Mouse (Mus musculus): ENCODE results near the gene Ddx28. TPM values are rescaled to one million over a fixed set of nuclear protein-coding genes. Genes with fewer than 3 reads are reported as not detected.
"Not testable (repeated sequence)": the region's sequence is repeated elsewhere in the genome, so short reads cannot be mapped to it uniquely, and the experiment has no call there.

Gene Ddx28
- polyA plus RNA-seq, 1 experiment from 2014 or later: 22.3 TPM

DNA sequence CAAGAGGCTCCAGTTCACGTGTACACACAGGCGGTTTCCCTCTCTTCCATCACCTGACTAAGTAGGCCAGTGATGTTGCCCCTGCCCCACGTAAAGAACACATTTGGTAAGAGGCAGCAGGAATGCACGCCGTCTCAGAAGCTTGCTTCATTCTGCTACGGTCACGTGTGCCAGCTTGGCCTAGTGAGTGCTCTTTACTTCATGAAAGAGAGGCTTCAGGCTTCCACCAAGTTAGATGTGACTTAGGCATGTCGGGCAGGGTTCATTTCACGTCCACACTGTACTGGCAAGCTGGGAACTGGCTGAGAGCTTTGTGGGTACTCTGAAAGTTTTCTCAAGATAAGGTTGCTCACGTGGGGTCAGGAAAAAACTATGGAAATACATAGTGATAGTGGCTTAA lies 27.0 kb upstream of the Ddx28 start:
- no peaks in the 10 kb centered on the region for H3K9me3 ChIP-seq (ENCODE audit: control insufficient read depth, low read length)
- H3K4me2 ChIP-seq: no peak overlapping the region
- ATAC-seq (replicated peaks; ENCODE audit: low FRiP score) (no peak), DNase-seq (ENCODE audit: low spot score) (no peak)
- no peaks in the 10 kb centered on the region for H3K27me3 ChIP-seq (replicated peaks; ENCODE audit: control insufficient read depth, insufficient read depth, low read length)
- no peaks in the 10 kb centered on the region for H3K4me1 ChIP-seq (replicated peaks; ENCODE audit: control insufficient read depth, insufficient read depth, low read length)
- H3K4me3 ChIP-seq (ENCODE audit: low read depth, low read length): no peak overlapping the region
- H3K27ac ChIP-seq (ENCODE audit: low read depth, low read length): no peak overlapping the region
- 85% methylated on average over 10 of the region's 10 CpGs for WGBS
- H3K9ac ChIP-seq (ENCODE audit: low read depth, low read length): no peak overlapping the region
- no peaks in the 10 kb centered on the region; the same call in 1 of the 2 replicates for H3K36me3 ChIP-seq (ENCODE audit: control insufficient read depth, insufficient read depth, low read length)

DNA sequence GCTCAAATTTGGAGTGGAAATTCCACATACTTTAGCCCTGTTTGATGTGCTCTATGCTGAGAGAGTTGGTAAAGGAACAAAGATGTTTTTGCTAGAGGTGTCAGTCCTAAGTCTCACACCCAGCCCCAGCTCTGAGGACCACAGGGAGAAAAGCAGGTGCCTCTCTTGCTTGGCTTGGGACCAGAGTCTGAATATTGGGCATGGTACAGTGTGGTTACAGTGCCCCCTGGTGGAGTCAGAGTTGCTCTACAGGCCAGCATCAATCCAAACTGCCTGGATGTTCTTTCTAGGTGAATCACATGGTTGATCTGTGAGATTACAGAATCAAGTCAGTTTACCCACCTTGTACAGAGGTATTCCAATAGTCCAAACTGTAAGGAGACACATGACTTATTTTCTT lies 10.8 kb upstream of the Ddx28 start:
- no peaks in the 10 kb centered on the region; the same call in 1 of the 2 replicates for H3K36me3 ChIP-seq (ENCODE audit: control insufficient read depth, insufficient read depth, low read length)
- no peak overlapping the region for H3K27ac ChIP-seq (ENCODE audit: low read depth, low read length)
- ATAC-seq (replicated peaks; ENCODE audit: low FRiP score) (peak; percentile 56; the same call in 1 of the 2 replicates), DNase-seq (ENCODE audit: low spot score) (peak; percentile 57)
- no peaks in the 10 kb centered on the region for H3K27me3 ChIP-seq (replicated peaks; ENCODE audit: control insufficient read depth, insufficient read depth, low read length)
- no peak overlapping the region for H3K9ac ChIP-seq (ENCODE audit: low read depth, low read length)
- 0 out of 2 replicates have a peak, but pooled peaks cover 4% of the 10 kb centered on the region for H3K4me1 ChIP-seq (replicated peaks; ENCODE audit: control insufficient read depth, insufficient read depth, low read length)
- H3K4me2 ChIP-seq: no peak overlapping the region
- no peaks in the 10 kb centered on the region for H3K9me3 ChIP-seq (ENCODE audit: control insufficient read depth, low read length)
- H3K4me3 ChIP-seq (ENCODE audit: low read depth, low read length): no peak overlapping the region

DNA sequence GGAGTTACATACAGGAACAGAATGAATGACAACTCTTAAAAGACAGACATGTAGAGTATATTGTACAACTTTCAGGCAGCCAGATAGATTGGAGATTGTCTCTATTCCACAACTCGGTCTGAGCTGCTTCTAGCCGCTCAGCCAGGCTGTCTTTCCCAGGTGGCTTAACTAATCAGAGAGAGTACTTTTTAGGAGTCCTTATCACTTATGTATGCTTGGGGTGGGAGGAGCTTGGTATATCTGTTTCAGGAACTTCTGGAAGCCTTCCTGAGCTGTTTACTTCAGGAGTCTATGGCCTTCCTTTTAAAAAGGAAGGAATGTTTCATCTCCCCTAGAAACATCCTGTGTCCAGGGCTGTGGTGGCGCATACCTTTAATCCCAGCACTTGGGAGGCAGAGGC lies 6.4 kb upstream of the Ddx28 start:
- no peak overlapping the region for H3K4me2 ChIP-seq
- H3K9ac ChIP-seq (ENCODE audit: low read depth, low read length): no peak overlapping the region
- no peak overlapping the region for H3K27ac ChIP-seq (ENCODE audit: low read depth, low read length)
- H3K9me3 ChIP-seq (ENCODE audit: control insufficient read depth, low read length): no peaks in the 10 kb centered on the region
- ATAC-seq (replicated peaks; ENCODE audit: low FRiP score) (no peak), DNase-seq (ENCODE audit: low spot score) (no peak)
- WGBS: 79% methylated on average over 3 of the region's 3 CpGs
- peaks cover 6% of the 10 kb centered on the region; the same call in 1 of the 2 replicates for H3K4me1 ChIP-seq (replicated peaks; ENCODE audit: control insufficient read depth, insufficient read depth, low read length)
- H3K4me3 ChIP-seq (ENCODE audit: low read depth, low read length): no peak overlapping the region
- H3K36me3 ChIP-seq (ENCODE audit: control insufficient read depth, insufficient read depth, low read length): no peaks in the 10 kb centered on the region
- H3K27me3 ChIP-seq (replicated peaks; ENCODE audit: control insufficient read depth, insufficient read depth, low read length): no peaks in the 10 kb centered on the region

DNA sequence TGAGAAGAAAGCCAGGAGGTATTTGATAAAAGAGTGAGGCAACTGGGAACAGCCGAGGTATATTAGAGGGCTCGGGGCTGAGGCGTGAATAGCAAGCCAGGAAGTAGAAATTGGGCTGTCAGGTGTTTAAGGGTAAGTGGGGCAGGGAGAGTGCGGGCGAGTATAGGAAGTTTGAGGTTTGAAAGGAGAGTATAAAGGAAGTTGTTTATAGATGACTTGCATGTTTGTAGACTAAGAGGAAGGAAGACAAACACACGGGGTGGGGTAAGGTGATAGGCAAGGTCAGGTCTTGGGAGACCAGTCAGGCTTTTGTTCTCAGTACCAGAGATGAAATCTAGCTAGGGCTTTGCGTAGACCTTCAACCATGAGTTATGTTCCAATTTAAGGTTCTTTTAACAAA lies 5.4 kb upstream of the Ddx28 start:
- H3K9me3 ChIP-seq (ENCODE audit: control insufficient read depth, low read length): no peaks in the 10 kb centered on the region
- no peak overlapping the region for H3K9ac ChIP-seq (ENCODE audit: low read depth, low read length)
- ATAC-seq (replicated peaks; ENCODE audit: low FRiP score) (no peak), DNase-seq (ENCODE audit: low spot score) (no peak)
- no peak overlapping the region for H3K27ac ChIP-seq (ENCODE audit: low read depth, low read length)
- H3K4me2 ChIP-seq: no peak overlapping the region
- H3K4me1 ChIP-seq (replicated peaks; ENCODE audit: control insufficient read depth, insufficient read depth, low read length): peaks cover 6% of the 10 kb centered on the region; the same call in 1 of the 2 replicates
- WGBS: 71% methylated on average over 7 of the region's 7 CpGs
- H3K36me3 ChIP-seq (ENCODE audit: control insufficient read depth, insufficient read depth, low read length): no peaks in the 10 kb centered on the region
- no peaks in the 10 kb centered on the region for H3K27me3 ChIP-seq (replicated peaks; ENCODE audit: control insufficient read depth, insufficient read depth, low read length)
- no peak overlapping the region for H3K4me3 ChIP-seq (ENCODE audit: low read depth, low read length)

DNA sequence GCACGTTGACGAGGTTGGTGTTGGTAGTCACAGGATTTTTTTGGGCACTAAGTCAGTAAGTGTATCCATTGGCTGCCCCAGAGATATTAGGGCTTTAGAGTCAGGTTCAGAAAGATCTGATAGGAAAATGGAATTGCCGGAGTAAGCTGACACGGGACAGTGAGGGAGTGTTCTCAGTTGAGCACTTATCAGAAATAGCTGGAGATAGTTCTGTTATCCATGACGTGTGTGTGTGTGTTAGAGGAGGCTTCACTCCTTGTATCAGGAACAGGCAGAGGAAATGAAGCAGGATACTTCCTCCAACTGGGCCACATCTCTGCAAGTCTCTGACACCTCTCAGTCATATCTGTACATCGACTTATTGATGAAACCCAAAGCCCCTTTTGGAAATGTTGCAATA lies 4.6 kb upstream of the Ddx28 start:
- Histone ChIP-seq H3K4me3 (ENCODE audit: low read depth, low read length) (no peak overlapping the region), H3K27ac (ENCODE audit: low read depth, low read length) (no peak overlapping the region), H3K4me1 (replicated peaks; ENCODE audit: control insufficient read depth, insufficient read depth, low read length) (peaks cover 6% of the 10 kb centered on the region; the same call in 1 of the 2 replicates), H3K36me3 (ENCODE audit: control insufficient read depth, insufficient read depth, low read length) (no peaks in the 10 kb centered on the region), H3K9me3 (ENCODE audit: control insufficient read depth, low read length) (no peaks in the 10 kb centered on the region), H3K9ac (ENCODE audit: low read depth, low read length) (no peak overlapping the region), H3K27me3 (replicated peaks; ENCODE audit: control insufficient read depth, insufficient read depth, low read length) (no peaks in the 10 kb centered on the region), H3K4me2 (no peak overlapping the region)
- no peak for DNase-seq (ENCODE audit: low spot score)
- ATAC-seq (replicated peaks; ENCODE audit: low FRiP score): no peak
- 68% methylated on average over 6 of the region's 6 CpGs for WGBS

DNA sequence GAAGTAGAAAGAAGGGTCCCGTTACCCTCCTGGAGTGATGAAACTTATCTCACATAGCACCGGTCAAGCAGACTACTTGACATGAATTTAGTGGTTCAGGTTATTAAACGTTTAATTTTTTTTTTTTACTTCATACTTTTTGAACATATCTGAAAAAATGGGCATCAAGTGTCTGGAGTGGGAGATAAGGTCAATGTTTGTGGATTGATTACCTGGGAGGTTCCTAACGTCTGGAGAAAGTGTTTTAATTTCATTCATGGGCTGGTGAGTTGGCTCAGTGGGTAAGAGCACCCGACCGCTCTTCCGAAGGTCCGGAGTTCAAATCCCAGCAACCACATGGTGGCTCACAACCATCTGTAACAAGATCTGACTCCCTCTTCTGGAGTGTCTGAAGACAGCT lies 521 bp upstream of the Ddx28 start:
- H3K9ac ChIP-seq (ENCODE audit: low read depth, low read length): peak overlapping the region; percentile 89; the same call in 1 of the 2 replicates
- not testable (repeated sequence) for H3K9me3 ChIP-seq (ENCODE audit: control insufficient read depth, low read length); ATAC-seq (replicated peaks; ENCODE audit: low FRiP score); DNase-seq (ENCODE audit: low spot score); H3K36me3 ChIP-seq (ENCODE audit: control insufficient read depth, insufficient read depth, low read length); H3K27me3 ChIP-seq (replicated peaks; ENCODE audit: control insufficient read depth, insufficient read depth, low read length); H3K4me1 ChIP-seq (replicated peaks; ENCODE audit: control insufficient read depth, insufficient read depth, low read length)
- peak overlapping the region; percentile 90 for H3K4me3 ChIP-seq (ENCODE audit: low read depth, low read length)
- H3K27ac ChIP-seq (ENCODE audit: low read depth, low read length): peak overlapping the region; percentile 76
- WGBS: 65% methylated on average over 8 of the region's 8 CpGs
- peak overlapping the region; percentile 99 for H3K4me2 ChIP-seq

DNA sequence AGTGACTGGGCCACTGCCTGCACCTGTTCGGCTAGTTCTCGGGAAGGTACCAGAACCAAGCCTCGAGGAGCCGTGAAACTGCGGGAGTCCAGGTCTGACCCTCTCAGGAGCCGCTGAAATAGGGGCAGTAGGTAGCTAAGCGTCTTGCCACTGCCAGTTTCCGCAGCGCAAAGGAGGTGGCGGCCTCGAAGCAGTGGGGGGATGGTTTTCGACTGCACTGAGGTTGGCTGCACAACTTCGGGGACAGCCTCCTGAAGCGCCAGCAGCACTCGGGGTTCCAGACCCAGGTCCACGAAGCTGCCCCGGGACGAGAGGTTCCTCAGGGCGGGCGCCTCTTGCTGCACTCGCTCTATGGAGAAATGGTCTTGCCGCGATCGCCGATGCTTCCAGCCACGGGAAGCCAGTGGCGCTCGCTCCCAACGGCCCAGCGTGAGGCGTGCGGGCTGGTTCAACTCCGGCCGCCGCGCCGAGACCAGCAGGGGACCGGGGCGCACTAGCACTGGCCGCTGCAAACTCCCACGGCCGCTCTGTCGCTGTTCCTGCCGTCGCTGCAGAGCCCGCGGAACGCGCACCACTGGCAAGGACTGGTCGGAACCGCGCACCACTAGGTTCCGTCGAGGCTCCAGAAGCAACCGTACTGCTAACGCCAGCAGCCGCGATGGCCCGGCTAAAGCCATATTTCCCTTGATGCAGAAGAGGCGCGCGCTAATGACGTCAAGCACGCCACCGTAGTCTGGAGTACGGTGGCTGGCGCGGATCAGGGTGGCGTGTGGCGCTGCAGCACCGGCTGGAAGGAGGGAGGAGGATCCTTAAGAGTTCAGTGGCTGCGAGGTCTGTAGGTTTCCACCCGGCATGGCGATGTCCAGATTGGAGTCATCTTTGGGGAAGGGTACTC lies 687 bp downstream of the Ddx28 start:
- Histone ChIP-seq H3K4me1 (replicated peaks; ENCODE audit: control insufficient read depth, insufficient read depth, low read length) (peaks cover 9% of the 10 kb centered on the region), H3K27ac (ENCODE audit: low read depth, low read length) (peak overlapping the region; percentile 76), H3K9me3 (ENCODE audit: control insufficient read depth, low read length) (no peaks in the 10 kb centered on the region), H3K4me3 (ENCODE audit: low read depth, low read length) (peak overlapping the region; percentile 90), H3K9ac (ENCODE audit: low read depth, low read length) (peak overlapping the region; percentile 89), H3K27me3 (replicated peaks; ENCODE audit: control insufficient read depth, insufficient read depth, low read length) (no peaks in the 10 kb centered on the region), H3K4me2 (peak overlapping the region; percentile 99), H3K36me3 (ENCODE audit: control insufficient read depth, insufficient read depth, low read length) (no peaks in the 10 kb centered on the region)
- ATAC-seq (replicated peaks; ENCODE audit: low FRiP score) (peak; percentile 87), DNase-seq (ENCODE audit: low spot score) (peak; percentile 93)
- 1% methylated on average over 74 of the region's 74 CpGs for WGBS

DNA sequence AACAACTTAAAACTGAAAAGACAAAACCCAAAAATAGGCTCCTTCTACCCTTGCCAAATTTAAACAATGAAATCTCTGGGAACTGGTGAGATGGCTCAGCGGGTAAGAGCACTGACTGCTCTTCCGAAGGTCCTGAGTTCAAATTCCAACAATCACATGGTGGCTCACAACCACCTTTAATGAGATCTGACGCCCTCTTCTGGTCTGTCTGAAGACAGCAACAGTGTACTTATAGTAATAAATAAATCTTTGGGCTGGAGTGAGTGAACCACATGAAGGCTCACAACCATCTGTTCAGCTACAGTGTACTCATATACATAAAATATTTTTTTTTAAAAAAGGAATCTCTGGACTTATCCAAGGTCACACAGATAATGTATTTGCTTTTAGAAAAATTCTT lies 3.8 kb downstream of the Ddx28 start:
- WGBS: 59% methylated on average over 3 of the region's 3 CpGs
- H3K36me3 ChIP-seq (ENCODE audit: control insufficient read depth, insufficient read depth, low read length); H3K4me3 ChIP-seq (ENCODE audit: low read depth, low read length); H3K4me2 ChIP-seq; DNase-seq (ENCODE audit: low spot score); H3K9me3 ChIP-seq (ENCODE audit: control insufficient read depth, low read length); H3K27ac ChIP-seq (ENCODE audit: low read depth, low read length); H3K27me3 ChIP-seq (replicated peaks; ENCODE audit: control insufficient read depth, insufficient read depth, low read length); H3K9ac ChIP-seq (ENCODE audit: low read depth, low read length); ATAC-seq (replicated peaks; ENCODE audit: low FRiP score); H3K4me1 ChIP-seq (replicated peaks; ENCODE audit: control insufficient read depth, insufficient read depth, low read length): not testable (repeated sequence)

DNA sequence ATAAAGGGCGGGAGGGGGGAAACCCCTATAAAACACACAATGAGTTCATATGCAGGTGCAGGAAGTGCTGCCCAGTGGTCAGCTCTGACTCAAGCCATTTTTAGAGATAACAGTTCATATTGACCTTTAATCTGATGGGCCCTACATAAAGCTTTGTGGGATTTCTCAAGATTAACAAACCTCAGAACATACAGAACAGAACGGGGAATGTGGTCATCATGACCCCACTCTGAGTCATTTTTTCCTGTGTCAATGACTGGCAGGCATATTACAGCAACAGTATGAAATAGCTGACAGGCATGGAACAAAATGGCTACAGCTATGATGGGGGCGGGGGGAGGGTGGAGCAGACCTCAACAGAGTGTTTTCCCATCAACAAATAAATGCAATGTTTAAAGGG lies 4.5 kb downstream of the Ddx28 start:
- Histone ChIP-seq H3K4me1 (replicated peaks; ENCODE audit: control insufficient read depth, insufficient read depth, low read length) (peaks cover 9% of the 10 kb centered on the region), H3K4me2 (no peak overlapping the region), H3K36me3 (ENCODE audit: control insufficient read depth, insufficient read depth, low read length) (no peaks in the 10 kb centered on the region), H3K9ac (ENCODE audit: low read depth, low read length) (no peak overlapping the region), H3K27ac (ENCODE audit: low read depth, low read length) (no peak overlapping the region), H3K9me3 (ENCODE audit: control insufficient read depth, low read length) (no peaks in the 10 kb centered on the region), H3K4me3 (ENCODE audit: low read depth, low read length) (no peak overlapping the region), H3K27me3 (replicated peaks; ENCODE audit: control insufficient read depth, insufficient read depth, low read length) (no peaks in the 10 kb centered on the region)
- 62% methylated on average over 3 of the region's 3 CpGs for WGBS
- no peak for ATAC-seq (replicated peaks; ENCODE audit: low FRiP score)
- DNase-seq (ENCODE audit: low spot score): no peak

Measured in liver, embryonic 11.5 days (tissue).